Mouse (Mus musculus): ENCODE results near the gene Elmo2. TPM values are rescaled to one million over a fixed set of nuclear protein-coding genes. Genes with fewer than 3 reads are reported as not detected.

Gene Elmo2
- polyA plus RNA-seq, 2 experiments = 77.7 to 83.0 TPM

GRCm38 (mm10) chr2:165305438-165305837 is 20.8 kb downstream of the Elmo2 start:
- no peak overlapping the region for H3K27ac ChIP-seq (replicated peaks; ENCODE audit: low read depth, low read length)
- H3K36me3 ChIP-seq (ENCODE audit: control insufficient read depth, insufficient read depth, low read length) = peaks cover 91% of the 10 kb centered on the region
- 93% methylated on average over 8 of the region's 8 CpGs for WGBS
- no peaks in the 10 kb centered on the region for H3K9me3 ChIP-seq (ENCODE audit: control insufficient read depth, low read length)
- no peak overlapping the region for H3K4me2 ChIP-seq (replicated peaks; ENCODE audit: low read depth, low read length, severe bottlenecking)
- ATAC-seq (ENCODE audit: low FRiP score, low read depth) (no peak), DNase-seq (ENCODE audit: low spot score) (no peak)
- TF ChIP-seq POLR2A (IDR thresholded peaks at IDR 0.05; ENCODE audit: borderline replicate concordance, extremely low read depth, insufficient read depth, insufficient read length) = no peak
- H3K9ac ChIP-seq (ENCODE audit: low read depth, low read length, severe bottlenecking) = no peak overlapping the region
- H3K27me3 ChIP-seq (ENCODE audit: control insufficient read depth, insufficient read depth, low read length) = no peaks in the 10 kb centered on the region
- H3K4me3 ChIP-seq (replicated peaks; ENCODE audit: low read length) = no peak overlapping the region
- H3K4me1 ChIP-seq (ENCODE audit: control insufficient read depth, insufficient read depth, low read length) = no peaks in the 10 kb centered on the region

GRCm38 (mm10) chr2:165304819-165305218 is 21.5 kb downstream of the Elmo2 start:
- no peaks in the 10 kb centered on the region for H3K9me3 ChIP-seq (ENCODE audit: control insufficient read depth, low read length)
- DNase-seq (ENCODE audit: low spot score) (no peak), ATAC-seq (ENCODE audit: low FRiP score, low read depth) (no peak)
- H3K27me3 ChIP-seq (ENCODE audit: control insufficient read depth, insufficient read depth, low read length) = no peaks in the 10 kb centered on the region
- H3K4me2 ChIP-seq (replicated peaks; ENCODE audit: low read depth, low read length, severe bottlenecking) = no peak overlapping the region
- H3K9ac ChIP-seq (ENCODE audit: low read depth, low read length, severe bottlenecking) = no peak overlapping the region
- TF ChIP-seq POLR2A (IDR thresholded peaks at IDR 0.05; ENCODE audit: borderline replicate concordance, extremely low read depth, insufficient read depth, insufficient read length) = no peak
- H3K4me1 ChIP-seq (ENCODE audit: control insufficient read depth, insufficient read depth, low read length) = no peaks in the 10 kb centered on the region
- WGBS = 88% methylated on average over 19 of the region's 19 CpGs
- no peak overlapping the region for H3K4me3 ChIP-seq (replicated peaks; ENCODE audit: low read length)
- no peak overlapping the region for H3K27ac ChIP-seq (replicated peaks; ENCODE audit: low read depth, low read length)
- H3K36me3 ChIP-seq (ENCODE audit: control insufficient read depth, insufficient read depth, low read length) = peaks cover 91% of the 10 kb centered on the region

- Histone ChIP-seq H3K9me3 (ENCODE audit: control insufficient read depth, low read length) (no peaks in the 10 kb centered on the region), H3K4me3 (replicated peaks; ENCODE audit: low read length) (no peak overlapping the region), H3K4me1 (ENCODE audit: control insufficient read depth, insufficient read depth, low read length) (no peaks in the 10 kb centered on the region), H3K9ac (ENCODE audit: low read depth, low read length, severe bottlenecking) (no peak overlapping the region), H3K36me3 (ENCODE audit: control insufficient read depth, insufficient read depth, low read length) (peaks cover 89% of the 10 kb centered on the region), H3K27me3 (ENCODE audit: control insufficient read depth, insufficient read depth, low read length) (no peaks in the 10 kb centered on the region), H3K27ac (replicated peaks; ENCODE audit: low read depth, low read length) (no peak overlapping the region), H3K4me2 (replicated peaks; ENCODE audit: low read depth, low read length, severe bottlenecking) (no peak overlapping the region)
- TF ChIP-seq POLR2A (IDR thresholded peaks at IDR 0.05; ENCODE audit: borderline replicate concordance, extremely low read depth, insufficient read depth, insufficient read length) = no peak
- WGBS = 90% methylated on average over 6 of the region's 6 CpGs
- no peak for ATAC-seq (ENCODE audit: low FRiP score, low read depth)
- DNase-seq (ENCODE audit: low spot score) = no peak
These were observed 22.8 kb downstream of the Elmo2 start for GRCm38 (mm10) chr2:165303354-165304012.

- WGBS = 60% methylated on average over 3 of the region's 3 CpGs
- Histone ChIP-seq H3K36me3 (ENCODE audit: control insufficient read depth, insufficient read depth, low read length) (peaks cover 89% of the 10 kb centered on the region), H3K27ac (replicated peaks; ENCODE audit: low read depth, low read length) (no peak overlapping the region)
These were observed 24.9 kb downstream of the Elmo2 start for GRCm38 (mm10) chr2:165301409-165301808.

GRCm38 (mm10) chr2:165300885-165301284 is 25.4 kb downstream of the Elmo2 start:
- Histone ChIP-seq H3K4me1 (ENCODE audit: control insufficient read depth, insufficient read depth, low read length) (no peaks in the 10 kb centered on the region), H3K4me2 (replicated peaks; ENCODE audit: low read depth, low read length, severe bottlenecking) (no peak overlapping the region), H3K27me3 (ENCODE audit: control insufficient read depth, insufficient read depth, low read length) (no peaks in the 10 kb centered on the region), H3K9me3 (ENCODE audit: control insufficient read depth, low read length) (no peaks in the 10 kb centered on the region), H3K4me3 (replicated peaks; ENCODE audit: low read length) (no peak overlapping the region), H3K36me3 (ENCODE audit: control insufficient read depth, insufficient read depth, low read length) (peaks cover 94% of the 10 kb centered on the region), H3K9ac (ENCODE audit: low read depth, low read length, severe bottlenecking) (no peak overlapping the region), H3K27ac (replicated peaks; ENCODE audit: low read depth, low read length) (no peak overlapping the region)
- no peak for ATAC-seq (ENCODE audit: low FRiP score, low read depth)
- 89% methylated on average over 6 of the region's 6 CpGs for WGBS
- DNase-seq (ENCODE audit: low spot score) = no peak
- no peak for TF ChIP-seq POLR2A (IDR thresholded peaks at IDR 0.05; ENCODE audit: borderline replicate concordance, extremely low read depth, insufficient read depth, insufficient read length)

More at GRCm38 (mm10) chr2:165301409-165301808, 24.9 kb downstream of the Elmo2 start:
- no peak for ATAC-seq (ENCODE audit: low FRiP score, low read depth)
- Histone ChIP-seq H3K4me3 (replicated peaks; ENCODE audit: low read length) (no peak overlapping the region), H3K4me2 (replicated peaks; ENCODE audit: low read depth, low read length, severe bottlenecking) (no peak overlapping the region), H3K9ac (ENCODE audit: low read depth, low read length, severe bottlenecking) (no peak overlapping the region), H3K9me3 (ENCODE audit: control insufficient read depth, low read length) (no peaks in the 10 kb centered on the region), H3K27me3 (ENCODE audit: control insufficient read depth, insufficient read depth, low read length) (no peaks in the 10 kb centered on the region), H3K4me1 (ENCODE audit: control insufficient read depth, insufficient read depth, low read length) (no peaks in the 10 kb centered on the region)
- DNase-seq (ENCODE audit: low spot score) = no peak
- TF ChIP-seq POLR2A (IDR thresholded peaks at IDR 0.05; ENCODE audit: borderline replicate concordance, extremely low read depth, insufficient read depth, insufficient read length) = no peak

All from limb, embryonic 14.5 days (tissue).